In genomic region chr6:83116373-83117164, GRCm38 (mm10) we compare ENCODE assay signal across 8 mouse cellular contexts. TPM values are rescaled to one million over a fixed set of nuclear protein-coding genes. Genes with fewer than 3 reads are reported as not detected.
A peak's percentile ranks its signal among the peaks of the same experiment; 100 is the strongest.
DNase-seq lines count a peak whose midpoint lies in the region; ATAC-seq and TF ChIP-seq lines count a peak whose summit lies in the region.

No protein-coding gene starts in this region.

- peak overlapping the region; percentile 96 for H3K9ac ChIP-seq in liver, embryonic 13.5 days

- peak overlapping the region; percentile 97 for H3K4me2 ChIP-seq in liver, embryonic 13.5 days

- ATAC-seq in erythroblast, adult 5-6 weeks (replicated peaks; ENCODE audit: low FRiP score, poor library complexity, severe bottlenecking) = no peak
- ATAC-seq in liver, embryonic 13.5 days (ENCODE audit: low read depth) = no peak
- ATAC-seq in megakaryocyte progenitor cell, adult 5-6 weeks (replicated peaks; ENCODE audit: poor library complexity) = no peak
- no peak for ATAC-seq in monocyte, adult 5-6 weeks (replicated peaks; ENCODE audit: insufficient number of reproducible peaks, low FRiP score, low TSS enrichment, poor library complexity, severe bottlenecking)

- no peak for TF ChIP-seq CTCF in spleen, adult 2 months (IDR thresholded peaks at IDR 0.05; ENCODE audit: extremely low read depth, insufficient read depth, insufficient read length, insufficient replicate concordance)

- H3K27me3 ChIP-seq in erythroblast, embryonic 14.5 days (ENCODE audit: control insufficient read depth) = no peaks in the 10 kb centered on the region
- no peaks in the 10 kb centered on the region for H3K27me3 ChIP-seq in spleen, adult 2 months (ENCODE audit: control insufficient read depth, insufficient read depth, low read length)
- H3K27me3 ChIP-seq in liver, embryonic 13.5 days = no peaks in the 10 kb centered on the region

- DNase-seq in spleen, adult 2 months (ENCODE audit: low read depth in 1 of 2, low spot score in 2 of 2) = no peak
- DNase-seq in spleen, postnatal 14 days (ENCODE audit: low spot score in 2 of 2) = no peak
- no peak for DNase-seq in liver, embryonic 13.5 days
- DNase-seq in ovary, postnatal 14 days (ENCODE audit: low spot score) = no peak

- H3K27ac ChIP-seq in spleen, adult 2 months (ENCODE audit: insufficient read depth, low read length) = no peak overlapping the region
- peak overlapping the region; percentile 93 for H3K27ac ChIP-seq in liver, embryonic 13.5 days

- H3K4me3 ChIP-seq in erythroblast, embryonic 14.5 days (replicated peaks) = peak overlapping the region; percentile 93
- 0 out of 2 replicates have a peak overlapping the region, but pooled peaks have one; percentile 75 for H3K4me3 ChIP-seq in spleen, adult 2 months (ENCODE audit: extremely low read depth, insufficient read depth, insufficient read length)
- H3K4me3 ChIP-seq in liver, embryonic 13.5 days (replicated peaks) = peak overlapping the region; percentile 89

- no peak for TF ChIP-seq POLR2A in spleen, adult 2 months (IDR thresholded peaks at IDR 0.05; ENCODE audit: low read depth, low read length)

- H3K36me3 ChIP-seq in erythroblast, embryonic 14.5 days (ENCODE audit: control insufficient read depth) = peaks cover 56% of the 10 kb centered on the region
- peaks cover 2% of the 10 kb centered on the region for H3K36me3 ChIP-seq in spleen, adult 2 months (ENCODE audit: control insufficient read depth, insufficient read depth, low read length)
- H3K36me3 ChIP-seq in liver, embryonic 13.5 days = peaks cover 32% of the 10 kb centered on the region

- H3K9me3 ChIP-seq in erythroblast, embryonic 14.5 days (ENCODE audit: control insufficient read depth, low read length) = no peaks in the 10 kb centered on the region
- H3K9me3 ChIP-seq in liver, embryonic 13.5 days (replicated peaks) = no peaks in the 10 kb centered on the region

- H3K4me1 ChIP-seq in erythroblast, embryonic 14.5 days (ENCODE audit: control insufficient read depth) = peaks cover 82% of the 10 kb centered on the region
- peaks cover 17% of the 10 kb centered on the region for H3K4me1 ChIP-seq in spleen, adult 2 months (ENCODE audit: control insufficient read depth, insufficient read depth, insufficient read length)
- H3K4me1 ChIP-seq in liver, embryonic 13.5 days (replicated peaks) = peaks cover 78% of the 10 kb centered on the region

- WGBS in spleen, adult 2 months = 85% methylated on average over 11 of the region's 11 CpGs
- WGBS in liver, embryonic 13.5 days (ENCODE audit: insufficient replicate concordance) = 66% methylated on average over 11 of the region's 11 CpGs

RNA-seq across cellular contexts. Expression of gene Mogs, which starts 1.3 kb away (rescaled TPM):
- 3.9 and 4.2 TPM in 2 replicates for polyA plus RNA-seq in erythroblast, embryonic 14.5 days (2012)
- total RNA-seq in erythroblast, adult 5-6 weeks (2015; ENCODE audit: low replicate concordance) = 5.8 and 11.3 TPM in 2 replicates
- 13.8 and 18.5 TPM in 2 replicates for total RNA-seq in erythroblast, adult 5-6 weeks (2017; ENCODE audit: low replicate concordance)
- 54.5 and 67.2 TPM in 2 replicates for polyA plus RNA-seq in spleen, adult 2 months (2012; rRNA removed)
- polyA plus RNA-seq in liver, embryonic 13.5 days (2015; fragmentation: Nextera tagmentation; extraction: Ambion mirVana) = 44.9 and 46.7 TPM in 2 replicates
- 54.6 and 69.0 TPM in 2 replicates for total RNA-seq in megakaryocyte progenitor cell, adult 5-6 weeks (2015)
- 122 and 130 TPM in 2 replicates for total RNA-seq in megakaryocyte progenitor cell, adult 5-6 weeks (2017)
- 24.8 to 42.1 TPM (median 28.8 TPM) in 3 replicates for total RNA-seq in monocyte, adult 5-6 weeks (2017)

RNA-seq across cellular contexts. Expression of gene Wbp1, which starts 4.8 kb away (rescaled TPM):
- 16.2 and 18.3 TPM in 2 replicates for polyA plus RNA-seq in erythroblast, embryonic 14.5 days (2012)
- 7.1 and 18.8 TPM in 2 replicates for total RNA-seq in erythroblast, adult 5-6 weeks (2015; ENCODE audit: low replicate concordance)
- 18.3 and 42.2 TPM in 2 replicates for total RNA-seq in erythroblast, adult 5-6 weeks (2017; ENCODE audit: low replicate concordance)
- 83.4 and 95.3 TPM in 2 replicates for polyA plus RNA-seq in spleen, adult 2 months (2012; rRNA removed)
- 30.4 and 32.3 TPM in 2 replicates for polyA plus RNA-seq in liver, embryonic 13.5 days (2015; fragmentation: Nextera tagmentation; extraction: Ambion mirVana)
- total RNA-seq in megakaryocyte progenitor cell, adult 5-6 weeks (2015) = 25.8 and 27.8 TPM in 2 replicates
- 85.0 and 96.7 TPM in 2 replicates for total RNA-seq in megakaryocyte progenitor cell, adult 5-6 weeks (2017)
- 45.0 to 60.1 TPM (median 53.4 TPM) in 3 replicates for total RNA-seq in monocyte, adult 5-6 weeks (2017)

RNA-seq across cellular contexts. Expression of gene Mrpl53, which starts 7.7 kb away (rescaled TPM):
- polyA plus RNA-seq in erythroblast, embryonic 14.5 days (2012) = 12.3 and 12.8 TPM in 2 replicates
- 21.7 and 33.9 TPM in 2 replicates for total RNA-seq in erythroblast, adult 5-6 weeks (2015; ENCODE audit: low replicate concordance)
- total RNA-seq in erythroblast, adult 5-6 weeks (2017; ENCODE audit: low replicate concordance) = 6.6 and 14.8 TPM in 2 replicates
- 35.0 and 39.7 TPM in 2 replicates for polyA plus RNA-seq in spleen, adult 2 months (2012; rRNA removed)
- polyA plus RNA-seq in liver, embryonic 13.5 days (2015; fragmentation: Nextera tagmentation; extraction: Ambion mirVana) = 94.5 and 99.8 TPM in 2 replicates
- total RNA-seq in megakaryocyte progenitor cell, adult 5-6 weeks (2015) = 53.6 and 60.8 TPM in 2 replicates
- 19.5 and 29.2 TPM in 2 replicates for total RNA-seq in megakaryocyte progenitor cell, adult 5-6 weeks (2017)
- 4.4 to 38.2 TPM (median 19.3 TPM) in 3 replicates for total RNA-seq in monocyte, adult 5-6 weeks (2017)

RNA-seq across cellular contexts. Expression of gene Ino80b, which starts 8.7 kb away (rescaled TPM):
- 26.4 TPM in 2 replicates for polyA plus RNA-seq in erythroblast, embryonic 14.5 days (2012)
- total RNA-seq in erythroblast, adult 5-6 weeks (2015; ENCODE audit: low replicate concordance) = 0.77 and 5.2 TPM in 2 replicates
- total RNA-seq in erythroblast, adult 5-6 weeks (2017; ENCODE audit: low replicate concordance) = 19.2 and 25.0 TPM in 2 replicates
- 27.1 and 53.4 TPM in 2 replicates for polyA plus RNA-seq in spleen, adult 2 months (2012; rRNA removed)
- 6.3 and 7.2 TPM in 2 replicates for polyA plus RNA-seq in liver, embryonic 13.5 days (2015; fragmentation: Nextera tagmentation; extraction: Ambion mirVana)
- total RNA-seq in megakaryocyte progenitor cell, adult 5-6 weeks (2015) = 20.7 and 24.4 TPM in 2 replicates
- 35.5 and 44.4 TPM in 2 replicates for total RNA-seq in megakaryocyte progenitor cell, adult 5-6 weeks (2017)
- total RNA-seq in monocyte, adult 5-6 weeks (2017) = 25.0 to 53.9 TPM (median 41.3 TPM) in 3 replicates

RNA-seq across cellular contexts. Expression of gene Gm42688, which starts 15.2 kb away (rescaled TPM):
- polyA plus RNA-seq in erythroblast, embryonic 14.5 days (2012) = 0.18 and 0.27 TPM in 2 replicates
- 0.19 TPM in 1 of 2 replicates, not detected in the other for total RNA-seq in erythroblast, adult 5-6 weeks (2015; ENCODE audit: low replicate concordance)
- total RNA-seq in erythroblast, adult 5-6 weeks (2017; ENCODE audit: low replicate concordance) = 0.94 TPM in 1 of 2 replicates, not detected in the other
- polyA plus RNA-seq in spleen, adult 2 months (2012; rRNA removed) = 6.1 and 6.5 TPM in 2 replicates
- polyA plus RNA-seq in liver, embryonic 13.5 days (2015; fragmentation: Nextera tagmentation; extraction: Ambion mirVana) = 1.1 and 1.3 TPM in 2 replicates
- total RNA-seq in megakaryocyte progenitor cell, adult 5-6 weeks (2015) = 1.5 and 1.6 TPM in 2 replicates
- 2.7 and 3.0 TPM in 2 replicates for total RNA-seq in megakaryocyte progenitor cell, adult 5-6 weeks (2017)
- 2.5 to 5.5 TPM (median 2.6 TPM) in 3 replicates for total RNA-seq in monocyte, adult 5-6 weeks (2017)
